Mouse (Mus musculus) bone marrow, adult 2 months (tissue): ENCODE measurements around the gene Srsf1. TPM values are rescaled to one million over a fixed set of nuclear protein-coding genes. Genes with fewer than 3 reads are reported as not detected.

Experiments used
- H3K27ac ChIP-seq: fragments of 200-500 bp; 2 replicates; pipeline ENCODE4 v1.5.1; 2012; ENCODE audit warnings: low read depth, mild to moderate bottlenecking, control low read depth, inconsistent platforms, low read length; ENCODE audit not compliant: control insufficient read depth, poor library complexity, insufficient read depth
- H3K4me1 ChIP-seq: fragments of 200-500 bp; 2 replicates; pipeline ENCODE4 v1.6.1; 2011; ENCODE audit warnings: low read length; ENCODE audit not compliant: control insufficient read depth, insufficient read depth
- H3K4me3 ChIP-seq: fragments of 200-500 bp; replicated peaks from 2 replicates; pipeline ENCODE3; 2011; ENCODE audit warnings: mild to moderate bottlenecking, low read depth, low read length, control low read depth; ENCODE audit not compliant: control insufficient read depth
- CTCF ChIP-seq: fragments of 200-500 bp; IDR thresholded peaks from 2 replicates; pipeline ENCODE4 v1.5.1; 2011; ENCODE audit warnings: low read length, control low read depth; ENCODE audit not compliant: control insufficient read depth, insufficient read depth
- POLR2A ChIP-seq: fragments of 200-500 bp; IDR thresholded peaks from 2 replicates; pipeline ENCODE4 v1.6.1; 2011; ENCODE audit warnings: low read depth, mild to moderate bottlenecking, control low read depth, low read length, borderline replicate concordance; ENCODE audit not compliant: control insufficient read depth
- WGBS: fragments of 180-500 bp; shearing (Covaris S2); methylation state at CpG from one replicate; pipeline ENCODE4 v1.1.7; 2018; 5-methylcytosine and 5-hydroxymethylcytosine counted together
- polyA plus RNA-seq: library from polyadenylated mRNA; stranded (reverse); fragments of >200 nt; gene quantifications from 2 replicates; pipeline ENCODE4 v1.2.4, GENCODE M21; 2011; ENCODE audit warnings: low replicate concordance; ENCODE audit not compliant: missing spikeins, insufficient read depth, insufficient read length

The Srsf1 gene
- polyA plus RNA-seq, result 219 and 249 TPM in 2 replicates

- TF ChIP-seq POLR2A (peak; percentile 96), CTCF (no peak)
- under 1% methylated on average over 60 of the region's 60 CpGs for WGBS
- H3K4me1 ChIP-seq, result peaks cover 2% of the 10 kb centered on the region; the same call in 1 of the 2 replicates
- H3K27ac ChIP-seq, result peak within 1 kb of the TSS; percentile 99
- peak within 1 kb of the TSS; percentile 97 for H3K4me3 ChIP-seq
Measured at GRCm38 (mm10) chr11:88046944-88047794, at the start of gene Srsf1. Srsf1 (plus strand) TSS chr11:88047373.

DNA sequence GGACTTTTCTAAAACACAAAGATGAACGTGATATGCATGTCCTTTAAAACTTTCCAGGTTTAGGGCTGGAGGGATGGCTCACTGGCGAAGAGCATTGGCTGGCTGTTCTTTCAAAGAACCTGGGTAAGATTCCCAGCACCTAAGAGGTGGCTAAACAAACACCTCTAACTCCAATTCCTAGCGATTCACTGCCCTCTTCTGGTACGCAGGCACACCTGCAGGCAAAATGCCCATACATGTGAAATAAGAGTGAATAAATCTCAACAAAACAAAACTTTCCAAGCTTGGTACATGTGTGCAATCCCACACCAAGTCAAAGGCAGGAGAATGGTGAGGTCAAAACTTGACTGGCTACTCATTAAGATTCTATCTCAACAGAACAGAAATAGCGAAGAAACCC lies 47.4 kb upstream of the Srsf1 start:
- WGBS, result 86% methylated on average over 5 of the region's 5 CpGs
- no peak for TF ChIP-seq POLR2A
- no peak for TF ChIP-seq CTCF
- no peak overlapping the region for H3K27ac ChIP-seq
- H3K4me3 ChIP-seq, result no peak overlapping the region
- H3K4me1 ChIP-seq, result no peaks in the 10 kb centered on the region

DNA sequence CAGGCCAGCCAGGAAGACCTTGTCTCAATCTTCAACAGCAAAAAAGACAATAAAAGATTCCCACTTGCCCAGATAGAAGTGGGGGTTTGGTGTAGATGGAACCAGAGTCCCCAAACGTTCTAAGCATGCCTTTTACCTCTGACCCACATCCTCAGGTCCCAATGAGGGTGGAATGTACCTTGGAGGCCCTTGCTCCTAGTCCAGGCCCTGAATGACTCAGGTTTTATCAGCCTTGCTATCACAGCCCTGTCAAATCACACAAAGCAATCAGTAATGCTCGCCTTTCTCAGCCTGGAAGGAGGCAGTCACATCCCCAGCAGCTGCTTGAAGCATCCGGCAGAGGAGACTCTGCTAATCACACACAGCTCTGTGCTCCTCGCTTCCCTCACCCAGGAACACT lies 44.4 kb upstream of the Srsf1 start:
- no peak overlapping the region for H3K27ac ChIP-seq
- TF ChIP-seq POLR2A, result no peak
- TF ChIP-seq CTCF, result no peak
- H3K4me1 ChIP-seq, result no peaks in the 10 kb centered on the region
- H3K4me3 ChIP-seq, result no peak overlapping the region
- WGBS, result 68% methylated on average over 4 of the region's 4 CpGs

DNA sequence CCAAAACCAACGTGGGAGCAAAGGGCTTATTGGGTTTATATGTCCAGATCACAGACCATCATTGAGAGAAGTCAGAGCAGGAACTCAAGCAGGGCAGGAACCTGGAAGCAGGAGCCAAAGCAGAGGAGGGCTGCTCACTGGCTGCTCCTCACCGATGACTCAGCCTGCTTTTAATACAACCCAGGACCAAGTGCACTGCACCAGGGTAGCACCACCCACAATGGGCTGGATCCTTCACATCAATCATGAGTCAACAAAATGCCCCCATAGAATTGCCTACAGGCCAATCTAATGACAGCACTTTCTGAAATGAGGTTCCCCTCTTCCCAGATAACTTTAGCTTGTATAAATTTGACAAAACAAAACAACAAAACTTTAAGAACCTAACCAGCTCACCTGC lies 43.0 kb upstream of the Srsf1 start:
- WGBS, result 36% methylated on average over 2 of the region's 2 CpGs
- Histone ChIP-seq H3K27ac (no peak overlapping the region), H3K4me3 (no peak overlapping the region), H3K4me1 (no peaks in the 10 kb centered on the region)
- TF ChIP-seq POLR2A, result no peak
- no peak for TF ChIP-seq CTCF

GRCm38 (mm10) chr11:88008641-88009040 lies 38.5 kb upstream of the Srsf1 start:
- H3K4me1 ChIP-seq, result peaks cover 1% of the 10 kb centered on the region; the same call in 1 of the 2 replicates
- TF ChIP-seq CTCF (no peak), POLR2A (no peak)
- WGBS, result 11% methylated on average over 1 of the region's 1 CpGs
- no peak overlapping the region for H3K27ac ChIP-seq
- H3K4me3 ChIP-seq, result no peak overlapping the region

DNA sequence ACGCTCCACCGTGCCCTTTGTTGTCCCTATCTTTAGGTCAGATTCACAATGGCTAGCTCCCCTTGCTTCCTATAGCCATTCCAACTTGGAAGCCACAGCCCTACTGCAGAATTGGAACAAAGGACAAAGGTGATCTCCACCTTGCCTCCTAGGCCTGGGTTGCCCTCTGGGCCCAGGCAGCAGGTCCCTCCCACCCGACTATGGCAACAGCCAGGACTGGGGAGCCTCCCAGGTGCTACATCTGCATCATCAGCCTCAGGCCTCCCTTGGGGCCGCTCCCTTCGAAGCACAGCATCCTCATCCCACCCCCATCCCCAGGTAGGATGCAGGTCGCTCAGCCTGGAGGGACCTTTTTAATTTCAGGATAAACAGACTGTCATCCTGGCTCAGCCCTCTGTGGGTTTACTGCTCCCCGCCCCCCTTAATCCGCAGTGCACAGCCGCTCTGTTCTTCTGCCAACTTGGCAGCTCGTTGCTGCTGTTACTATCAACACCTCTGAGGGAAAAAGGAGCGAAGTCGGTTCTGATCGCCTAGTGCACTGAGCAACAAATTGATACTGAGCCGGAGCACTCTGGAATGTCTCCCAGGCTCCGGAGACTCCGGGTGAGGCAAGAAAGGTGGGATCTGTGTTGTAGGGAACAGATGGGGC lies 37.5 kb upstream of the Srsf1 start:
- TF ChIP-seq CTCF (no peak), POLR2A (no peak)
- Histone ChIP-seq H3K4me1 (peaks cover 1% of the 10 kb centered on the region; the same call in 1 of the 2 replicates), H3K4me3 (no peak overlapping the region), H3K27ac (no peak overlapping the region)
- 64% methylated on average over 16 of the region's 16 CpGs for WGBS

- TF ChIP-seq CTCF (no peak), POLR2A (no peak)
- H3K4me3 ChIP-seq, result no peak overlapping the region
- H3K4me1 ChIP-seq, result peaks cover 1% of the 10 kb centered on the region; the same call in 1 of the 2 replicates
- WGBS, result 62% methylated on average over 11 of the region's 11 CpGs
- H3K27ac ChIP-seq, result no peak overlapping the region
Measured at GRCm38 (mm10) chr11:88011208-88011913, 35.8 kb upstream of the Srsf1 start.
